In genomic region chr1:127233191-127233651, GRCm38 (mm10) we compare ENCODE assay signal across 16 mouse cellular contexts. TPM values are rescaled to one million over a fixed set of nuclear protein-coding genes. Genes with fewer than 3 reads are reported as not detected.
DNase-seq lines count a peak whose midpoint lies in the region; ATAC-seq and TF ChIP-seq lines count a peak whose summit lies in the region.
"Had no signal": no experiment of that assay in that cellular context is flagged by ENCODE, and none has a peak within 500 bp of the region (broad histone marks: within the 10 kb centered on the region; RNA-seq: fewer than 3 reads in every experiment).

No protein-coding gene starts in this region.

- H3K36me3 ChIP-seq in thymus, adult 2 months (ENCODE audit: control insufficient read depth, insufficient read depth, low read length), result no peaks in the 10 kb centered on the region
- H3K36me3 ChIP-seq: heart, embryonic 10.5 days had no signal

- no peaks in the 10 kb centered on the region for H3K27me3 ChIP-seq in thymus, adult 2 months (ENCODE audit: control insufficient read depth, insufficient read depth, low read length)

- no peak for DNase-seq in thymus, adult 2 months
- no peak for DNase-seq in thymus, adult 18-20 months
- DNase-seq in induced T-regulatory cell, adult 2 months (ENCODE audit: low read depth), result peak; percentile 85
- no peak for DNase-seq in cerebellum, adult 11-12 months
- DNase-seq in frontal cortex, postnatal 36 days (ENCODE audit: low spot score in 2 of 2), result no peak
- no peak for DNase-seq in adrenal gland, adult 2 months
- DNase-seq: forebrain, postnatal 0 days; gastrocnemius, postnatal 25 days; heart, postnatal 14 days; kidney, postnatal 14 days; lung, adult 2 months; right cerebral cortex, postnatal 14 days; thymus, postnatal 36 days had no signal

- peaks cover 40% of the 10 kb centered on the region for H3K4me1 ChIP-seq in thymus, adult 2 months (replicated peaks; ENCODE audit: control insufficient read depth, insufficient read depth, low read length)

- 18% methylated on average over 4 of the region's 4 CpGs for WGBS in thymus, adult 2 months

- no peak for TF ChIP-seq CTCF in thymus, adult 2 months (IDR thresholded peaks at IDR 0.05; ENCODE audit: borderline replicate concordance, control insufficient read depth, extremely low read depth, insufficient read depth, low read length, poor library complexity)

- H3K27ac ChIP-seq in thymus, adult 2 months (ENCODE audit: control insufficient read depth, insufficient read depth, low read length), result peak overlapping the region; percentile 63
- H3K27ac ChIP-seq: heart, embryonic 10.5 days; macrophage had no signal

- H3K4me3 ChIP-seq in thymus, adult 2 months (ENCODE audit: control insufficient read depth, insufficient read depth, low read length), result no peak overlapping the region
- H3K4me3 ChIP-seq: heart, embryonic 10.5 days had no signal

- no peak for TF ChIP-seq POLR2A in thymus, adult 2 months (IDR thresholded peaks at IDR 0.05; ENCODE audit: control insufficient read depth, extremely low read depth, insufficient read depth, low read length, poor library complexity)

- ATAC-seq in megakaryocyte, adult 5-6 weeks (ENCODE audit: poor library complexity, severe bottlenecking), result peak; percentile 21; the same call in 1 of the 2 replicates
- ATAC-seq: forebrain, postnatal 0 days had no signal

RNA-seq across cellular contexts. Expression of gene Mgat5, which starts 28.4 kb away (rescaled TPM):
- polyA plus RNA-seq in thymus, adult 2 months (2012; rRNA removed), result 24.1 and 24.6 TPM in 2 replicates
- 15.9 and 17.2 TPM in 2 replicates for total RNA-seq in megakaryocyte, adult 5-6 weeks (2015)
- total RNA-seq in megakaryocyte, adult 5-6 weeks (2017), result 14.4 and 19.0 TPM in 2 replicates
- total RNA-seq in adrenal gland, adult 2 months (2021), result 10 to 100 TPM; 11.2 to 14.0 TPM
- 2.8 and 3.3 TPM in 2 replicates for polyA plus RNA-seq in adrenal gland, adult 2 months (2012; rRNA removed)
